Mouse (Mus musculus): Measurements from ENCODE around the gene Eif2b1. TPM values are rescaled to one million over a fixed set of nuclear protein-coding genes. Genes with fewer than 3 reads are reported as not detected.

Gene Eif2b1
- polyA plus RNA-seq, 1 experiment from 2014 or later: 66.4 TPM

GRCm38 (mm10) chr5:124529697-124530096, 49.2 kb downstream of the Eif2b1 start:
- ATAC-seq (ENCODE audit: insufficient number of reproducible peaks, low FRiP score, low TSS enrichment, low read depth): no peak
- Histone ChIP-seq H3K36me3 (no peaks in the 10 kb centered on the region), H3K27me3 (no peaks in the 10 kb centered on the region), H3K9ac (no peak overlapping the region), H3K27ac (replicated peaks) (peak overlapping the region; percentile 52; the same call in 1 of the 2 replicates), H3K4me2 (replicated peaks) (peak overlapping the region; percentile 80), H3K4me3 (replicated peaks) (peak overlapping the region; percentile 86), H3K9me3 (replicated peaks) (no peaks in the 10 kb centered on the region), H3K4me1 (peaks cover 37% of the 10 kb centered on the region)
- WGBS: 31% methylated on average over 8 of the region's 8 CpGs

DNA sequence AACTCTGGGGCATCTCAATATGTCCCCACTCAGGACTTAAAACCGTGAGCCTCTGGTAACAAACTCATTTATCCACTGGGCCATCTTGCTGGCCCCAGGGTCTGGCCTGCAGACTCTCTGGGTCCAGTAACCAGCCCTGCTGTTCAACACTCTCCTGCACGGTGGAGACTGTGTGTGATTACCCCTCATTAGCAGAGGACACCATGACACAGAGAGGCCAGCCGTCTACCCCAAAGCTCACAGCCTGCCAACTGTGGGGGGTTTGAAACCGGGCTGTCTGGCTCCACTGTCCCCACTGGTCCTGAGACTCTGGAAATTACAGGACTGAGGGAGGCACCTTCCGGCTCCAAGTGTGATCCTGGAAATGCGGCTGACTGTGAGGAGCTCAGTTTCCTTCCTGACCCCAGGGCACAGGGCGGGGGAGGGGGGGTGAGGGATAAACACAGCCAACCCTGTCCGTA, 49.7 kb downstream of the Eif2b1 start:
- Histone ChIP-seq H3K27me3 (no peaks in the 10 kb centered on the region), H3K27ac (replicated peaks) (peak overlapping the region; percentile 52), H3K4me3 (replicated peaks) (peak overlapping the region; percentile 86), H3K36me3 (no peaks in the 10 kb centered on the region), H3K4me1 (peaks cover 37% of the 10 kb centered on the region), H3K9ac (0 out of 2 replicates have a peak overlapping the region, but pooled peaks have one; percentile 45), H3K9me3 (replicated peaks) (no peaks in the 10 kb centered on the region), H3K4me2 (replicated peaks) (peak overlapping the region; percentile 80)
- ATAC-seq (ENCODE audit: insufficient number of reproducible peaks, low FRiP score, low TSS enrichment, low read depth): no peak
- WGBS: 11% methylated on average over 8 of the region's 8 CpGs

DNA sequence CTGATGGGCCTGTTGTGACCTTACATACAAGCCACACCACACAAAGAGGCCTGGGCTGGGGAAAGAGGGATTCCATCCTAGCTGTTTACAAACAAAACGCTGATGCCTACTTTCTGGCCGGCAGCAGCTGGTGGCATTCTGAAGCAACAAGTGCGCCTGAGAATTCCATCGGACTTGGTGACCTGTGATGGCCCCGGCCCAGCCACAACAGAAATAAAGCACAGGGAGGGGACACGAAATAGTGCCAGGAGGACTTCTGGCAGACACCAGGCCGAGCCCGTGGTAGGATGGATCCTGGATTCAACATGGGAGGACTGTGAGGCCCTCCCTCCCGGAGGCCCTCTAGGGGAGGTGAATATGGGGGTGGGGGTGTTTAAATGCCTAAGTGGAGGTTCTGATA, 50.1 kb downstream of the Eif2b1 start:
- 26% methylated on average over 9 of the region's 9 CpGs for WGBS
- H3K4me3 ChIP-seq (replicated peaks): peak overlapping the region; percentile 86
- peaks cover 37% of the 10 kb centered on the region for H3K4me1 ChIP-seq
- H3K4me2 ChIP-seq (replicated peaks): peak overlapping the region; percentile 80
- no peaks in the 10 kb centered on the region for H3K27me3 ChIP-seq
- no peaks in the 10 kb centered on the region for H3K36me3 ChIP-seq
- H3K9ac ChIP-seq: peak overlapping the region; percentile 45; the same call in 1 of the 2 replicates
- H3K27ac ChIP-seq (replicated peaks): peak overlapping the region; percentile 52
- ATAC-seq (ENCODE audit: insufficient number of reproducible peaks, low FRiP score, low TSS enrichment, low read depth): no peak
- H3K9me3 ChIP-seq (replicated peaks): no peaks in the 10 kb centered on the region

DNA sequence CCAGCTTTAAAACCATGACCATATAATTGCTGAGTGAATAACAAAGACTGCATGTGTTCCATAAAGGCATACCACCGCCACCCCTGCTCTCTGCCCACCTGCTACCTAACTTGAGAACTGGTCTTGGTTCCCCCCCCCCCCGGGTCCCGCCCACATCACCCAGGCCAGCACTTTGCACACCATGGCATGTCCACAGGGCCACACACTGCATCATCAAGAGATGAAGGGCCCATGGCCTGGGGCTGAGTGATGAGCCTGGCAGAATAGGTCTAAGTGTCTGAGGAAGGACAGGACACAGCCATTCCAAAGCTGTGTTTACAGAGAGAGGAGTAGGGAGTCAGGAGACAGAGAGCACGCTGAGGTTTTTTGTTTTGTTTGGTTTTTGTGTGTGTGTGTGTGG, 50.6 kb downstream of the Eif2b1 start:
- Histone ChIP-seq H3K4me3 (replicated peaks) (peak overlapping the region; percentile 86), H3K9ac (no peak overlapping the region), H3K27me3 (no peaks in the 10 kb centered on the region), H3K4me1 (peaks cover 37% of the 10 kb centered on the region), H3K36me3 (no peaks in the 10 kb centered on the region), H3K27ac (replicated peaks) (peak overlapping the region; percentile 52), H3K4me2 (replicated peaks) (peak overlapping the region; percentile 80), H3K9me3 (replicated peaks) (no peaks in the 10 kb centered on the region)
- no peak for ATAC-seq (ENCODE audit: insufficient number of reproducible peaks, low FRiP score, low TSS enrichment, low read depth)
- WGBS: 76% methylated on average over 4 of the region's 4 CpGs

GRCm38 (mm10) chr5:124524943-124525342, 54.0 kb downstream of the Eif2b1 start:
- Histone ChIP-seq H3K36me3 (peaks cover 11% of the 10 kb centered on the region), H3K27ac (replicated peaks) (no peak overlapping the region), H3K27me3 (no peaks in the 10 kb centered on the region), H3K4me3 (replicated peaks) (no peak overlapping the region), H3K4me1 (peaks cover 20% of the 10 kb centered on the region), H3K9ac (no peak overlapping the region), H3K9me3 (replicated peaks) (no peaks in the 10 kb centered on the region), H3K4me2 (replicated peaks) (no peak overlapping the region)
- WGBS: 84% methylated on average over 5 of the region's 5 CpGs
- ATAC-seq (ENCODE audit: insufficient number of reproducible peaks, low FRiP score, low TSS enrichment, low read depth): no peak

DNA sequence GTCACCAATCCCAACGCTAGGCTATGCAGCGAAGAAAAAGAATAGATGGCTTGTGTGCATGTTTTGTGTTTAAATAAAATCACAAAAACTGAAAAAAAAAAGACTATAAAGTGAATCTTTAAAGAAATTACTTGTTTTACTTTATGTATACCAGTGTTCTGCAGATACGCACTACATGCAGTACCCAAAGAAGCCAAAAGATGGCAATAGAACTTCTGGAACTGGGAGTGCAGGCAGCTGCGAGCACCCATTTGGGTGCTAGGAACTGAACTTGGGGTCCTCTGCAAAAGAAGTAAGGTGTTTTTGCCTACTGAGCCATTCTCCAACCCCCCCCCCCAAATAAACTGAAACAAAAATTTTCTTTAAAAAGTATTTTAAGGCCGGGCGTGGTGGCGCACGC, 55.9 kb downstream of the Eif2b1 start:
- Histone ChIP-seq H3K4me2 (replicated peaks) (no peak overlapping the region), H3K4me1 (peaks cover under 1% of the 10 kb centered on the region), H3K9ac (no peak overlapping the region), H3K36me3 (peaks cover 18% of the 10 kb centered on the region), H3K4me3 (replicated peaks) (no peak overlapping the region), H3K27ac (replicated peaks) (no peak overlapping the region), H3K27me3 (no peaks in the 10 kb centered on the region), H3K9me3 (replicated peaks) (no peaks in the 10 kb centered on the region)
- 92% methylated on average over 8 of the region's 8 CpGs for WGBS
- no peak for ATAC-seq (ENCODE audit: insufficient number of reproducible peaks, low FRiP score, low TSS enrichment, low read depth)

DNA sequence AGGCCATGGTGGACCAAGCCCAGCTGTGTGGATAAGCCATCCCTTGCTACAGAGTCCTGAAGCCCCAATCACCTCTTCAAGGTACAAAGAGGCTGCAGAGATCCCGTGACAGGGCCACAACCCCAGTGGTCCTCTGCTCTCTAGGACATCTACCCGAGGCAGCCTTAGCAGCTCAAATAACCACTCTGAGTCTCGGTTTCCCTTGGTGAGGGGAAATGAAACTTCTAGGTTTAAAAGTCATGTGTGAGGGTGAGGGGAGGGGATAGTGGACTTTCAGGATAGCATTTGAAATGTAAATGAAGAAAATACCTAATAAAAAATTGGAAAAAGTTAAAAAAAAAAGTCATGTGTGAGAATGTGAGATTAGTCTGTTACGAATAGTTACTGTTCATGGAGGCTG, 57.3 kb downstream of the Eif2b1 start:
- Histone ChIP-seq H3K9ac (no peak overlapping the region), H3K9me3 (replicated peaks) (no peaks in the 10 kb centered on the region), H3K36me3 (peaks cover 18% of the 10 kb centered on the region), H3K4me1 (no peaks in the 10 kb centered on the region), H3K27ac (replicated peaks) (no peak overlapping the region), H3K4me3 (replicated peaks) (no peak overlapping the region), H3K27me3 (no peaks in the 10 kb centered on the region), H3K4me2 (replicated peaks) (no peak overlapping the region)
- ATAC-seq (ENCODE audit: insufficient number of reproducible peaks, low FRiP score, low TSS enrichment, low read depth): no peak
- WGBS: 85% methylated on average over 4 of the region's 4 CpGs

Other genes starting within 250 kb of the Eif2b1 start
- gene Cdk2ap1, start 216.0 kb downstream of the Eif2b1 start, polyA plus RNA-seq (2015; fragmentation: Nextera tagmentation; extraction: Ambion mirVana): 48.7 and 66.6 TPM in 2 replicates
- gene Sbno1, start 153.1 kb downstream of the Eif2b1 start, polyA plus RNA-seq (2015; fragmentation: Nextera tagmentation; extraction: Ambion mirVana): 75.9 and 76.7 TPM in 2 replicates
- 71.2 and 72.0 TPM in 2 replicates for gene Kmt5a, start 139.2 kb downstream of the Eif2b1 start, polyA plus RNA-seq (2015; fragmentation: Nextera tagmentation; extraction: Ambion mirVana)
- 38.0 and 40.2 TPM in 2 replicates for gene Rilpl2, start 100.8 kb downstream of the Eif2b1 start, polyA plus RNA-seq (2015; fragmentation: Nextera tagmentation; extraction: Ambion mirVana)
- 26.3 and 26.5 TPM in 2 replicates for gene Snrnp35, start 96.0 kb downstream of the Eif2b1 start, polyA plus RNA-seq (2015; fragmentation: Nextera tagmentation; extraction: Ambion mirVana)
- 23.2 and 25.1 TPM in 2 replicates for gene Rilpl1, start 47.7 kb downstream of the Eif2b1 start, polyA plus RNA-seq (2015; fragmentation: Nextera tagmentation; extraction: Ambion mirVana)
- gene Tmed2, start 38.4 kb downstream of the Eif2b1 start, polyA plus RNA-seq (2015; fragmentation: Nextera tagmentation; extraction: Ambion mirVana): 566 and 571 TPM in 2 replicates
- gene Ddx55, start 26.3 kb downstream of the Eif2b1 start, polyA plus RNA-seq (2015; fragmentation: Nextera tagmentation; extraction: Ambion mirVana): 14.9 and 17.7 TPM in 2 replicates
- gene Gtf2h3, start within 50 bp of the Eif2b1 start, polyA plus RNA-seq (2015; fragmentation: Nextera tagmentation; extraction: Ambion mirVana): 58.2 and 60.3 TPM in 2 replicates
- 41.9 and 45.3 TPM in 2 replicates for gene Atp6v0a2, start 49.4 kb upstream of the Eif2b1 start, polyA plus RNA-seq (2015; fragmentation: Nextera tagmentation; extraction: Ambion mirVana)
- gene Dnah10, start 146.0 kb upstream of the Eif2b1 start, polyA plus RNA-seq (2015; fragmentation: Nextera tagmentation; extraction: Ambion mirVana): 0.50 and 0.94 TPM in 2 replicates